In genomic region chr9:122018782-122019395, GRCm38 (mm10) we compare ENCODE assay signal across 8 mouse cellular contexts. TPM values are rescaled to one million over a fixed set of nuclear protein-coding genes. Genes with fewer than 3 reads are reported as not detected.
DNase-seq lines count a peak whose midpoint lies in the region; ATAC-seq lines count a peak whose summit lies in the region.

No protein-coding gene starts in this region.

- H3K4me3 ChIP-seq in hindbrain, embryonic 13.5 days, result no peak overlapping the region
- H3K4me3 ChIP-seq in limb, embryonic 10.5 days, result no peak overlapping the region

- H3K27ac ChIP-seq in hindbrain, embryonic 13.5 days, result peak overlapping the region; percentile 41
- no peak overlapping the region for H3K27ac ChIP-seq in limb, embryonic 10.5 days

- H3K36me3 ChIP-seq in hindbrain, embryonic 13.5 days, result no peaks in the 10 kb centered on the region
- H3K36me3 ChIP-seq in limb, embryonic 10.5 days, result no peaks in the 10 kb centered on the region

- ATAC-seq in hindbrain, embryonic 13.5 days (ENCODE audit: low FRiP score), result peak; percentile 71

- WGBS in hindbrain, embryonic 13.5 days, result 16% methylated on average over 8 of the region's 8 CpGs
- WGBS in limb, embryonic 10.5 days, result 30% methylated on average over 8 of the region's 8 CpGs

- peaks cover 12% of the 10 kb centered on the region for H3K4me1 ChIP-seq in hindbrain, embryonic 13.5 days (replicated peaks)
- H3K4me1 ChIP-seq in limb, embryonic 10.5 days, result peaks cover 15% of the 10 kb centered on the region

- H3K4me2 ChIP-seq in hindbrain, embryonic 13.5 days, result peak overlapping the region; percentile 3; the same call in 1 of the 2 replicates

- no peaks in the 10 kb centered on the region for H3K27me3 ChIP-seq in hindbrain, embryonic 13.5 days
- H3K27me3 ChIP-seq in limb, embryonic 10.5 days (ENCODE audit: low read depth, poor library complexity, severe bottlenecking), result no peaks in the 10 kb centered on the region

- peak; percentile 55 for DNase-seq in right cerebral cortex, adult 18-20 months
- no peak for DNase-seq in right cerebral cortex, postnatal 25 days
- DNase-seq in cerebellum, adult 8-10 months, result peak; percentile 76
- peak; percentile 55 for DNase-seq in forelimb bud, embryonic 11.5 days (ENCODE audit: low read depth, low spot score)
- DNase-seq in limb, embryonic 10.5 days (ENCODE audit: low spot score), result peak; percentile 49
- peak; percentile 44 for DNase-seq in naive thymus-derived CD4-positive, alpha-beta T cell, adult 2 months (ENCODE audit: low read depth)
- DNase-seq in T-cell, adult 2 months (ENCODE audit: low spot score), result no peak

- no peaks in the 10 kb centered on the region for H3K9me3 ChIP-seq in hindbrain, embryonic 13.5 days
- no peaks in the 10 kb centered on the region for H3K9me3 ChIP-seq in limb, embryonic 10.5 days (replicated peaks)

- H3K9ac ChIP-seq in hindbrain, embryonic 13.5 days, result no peak overlapping the region

RNA-seq across cellular contexts. Expression of gene Pomgnt2, which starts 22.0 kb away (rescaled TPM):
- polyA plus RNA-seq in hindbrain, embryonic 13.5 days (2015; fragmentation: Nextera tagmentation; extraction: Ambion mirVana), result 23.4 and 25.2 TPM in 2 replicates
- polyA plus RNA-seq in limb, embryonic 10.5 days (2016; fragmentation: Nextera tagmentation; extraction: Ambion mirVana), result 11.5 and 12.5 TPM in 2 replicates

Comparison
In these comparisons a context has a peak if more than half of its experiments do, and no peak if none do; other contexts are left out.
1. DNase-seq: peak in right cerebral cortex, adult 18-20 months (single experiment), cerebellum, adult 8-10 months (single experiment), forelimb bud, embryonic 11.5 days (single experiment), limb, embryonic 10.5 days (single experiment) and naive thymus-derived CD4-positive, alpha-beta T cell, adult 2 months (single experiment); none in right cerebral cortex, postnatal 25 days (single experiment) and T-cell, adult 2 months (single experiment).